Mouse (Mus musculus) MEL (cell line): ENCODE results near the gene Mocs1.

ENCODE experiments used
- CTCF ChIP-seq, 3 experiments: IDR thresholded peaks in 2 of 3; conservative IDR thresholded peaks in 1 of 3; 2 replicates each; pipeline ENCODE4 v1.5.1; 2011 to 2012; ENCODE audit warnings: low read length in 3 of 3, low read depth in 2 of 3, mild to moderate bottlenecking in 2 of 3, improper control_type of control experiment in 1 of 3, inconsistent platforms in 1 of 3, mixed read lengths in 1 of 3, moderate library complexity in 1 of 3; ENCODE audit not compliant: control insufficient read depth in 1 of 3, insufficient read depth in 1 of 3, poor library complexity in 1 of 3, severe bottlenecking in 1 of 3
- GATA1 ChIP-seq: IDR thresholded peaks from 2 replicates; pipeline ENCODE4 v1.6.1; 2011; ENCODE audit warnings: low read depth, low read length, improper control_type of control experiment

- no peak for TF ChIP-seq GATA1
- TF ChIP-seq CTCF (IDR thresholded peaks at IDR 0.05 in 2 of 3, conservative IDR thresholded peaks at IDR 0.05 in 1 of 3; ENCODE audit: control insufficient read depth in 1 of 3, insufficient read depth in 1 of 3, low read depth in 2 of 3, low read length in 3 of 3, poor library complexity in 1 of 3, severe bottlenecking in 1 of 3): 0 out of 6 replicates have a peak, but pooled peaks of 2 of the 3 experiments have one; percentile 2 to 9
These were observed 33.3 kb upstream of the Mocs1 start for GRCm38 (mm10) chr17:49394836-49395235.
